28 mouse cellular contexts compared by ENCODE assay signal in the genomic region with DNA sequence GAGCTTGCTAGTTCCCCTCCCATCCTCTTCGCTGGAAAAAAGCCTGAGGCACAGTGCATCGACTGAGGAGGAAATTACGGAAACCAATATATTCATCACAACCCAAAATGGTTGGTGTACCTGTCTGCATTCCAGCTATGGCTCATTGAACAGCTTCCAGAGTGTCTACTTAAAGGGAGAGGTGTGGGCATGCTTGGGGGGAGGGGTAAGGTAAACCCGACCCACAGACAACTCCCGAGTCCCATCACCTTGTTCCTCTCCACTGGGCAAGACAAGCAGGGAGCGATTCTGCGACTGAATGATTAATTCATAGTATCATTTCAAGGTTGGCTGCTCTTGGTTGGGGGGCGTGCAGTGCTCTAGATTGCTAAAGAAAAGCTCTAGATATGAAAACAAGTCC.
"Had no signal": no experiment of that assay in that cellular context is flagged by ENCODE, and none has a peak within 500 bp of the region (broad histone marks: within the 10 kb centered on the region; RNA-seq: fewer than 3 reads in every experiment).

No protein-coding gene starts in this region.

- H3K27me3 ChIP-seq: heart, embryonic 13.5 days; heart, embryonic 15.5 days; hindbrain, embryonic 12.5 days; intestine, embryonic 15.5 days; limb, embryonic 12.5 days; liver, embryonic 13.5 days; liver, embryonic 15.5 days had no signal

- H3K36me3 ChIP-seq: heart, embryonic 13.5 days; heart, embryonic 15.5 days; hindbrain, embryonic 10.5 days; hindbrain, embryonic 12.5 days; intestine, embryonic 15.5 days; limb, embryonic 10.5 days; limb, embryonic 12.5 days; liver, embryonic 13.5 days; liver, embryonic 15.5 days had no signal

- H3K4me1 ChIP-seq: heart, embryonic 15.5 days; hindbrain, embryonic 10.5 days; hindbrain, embryonic 12.5 days; intestine, embryonic 15.5 days; liver, embryonic 13.5 days; liver, embryonic 15.5 days had no signal

- H3K27ac ChIP-seq: gastrocnemius, adult 2 months; heart, adult 2 months; heart, embryonic 13.5 days; heart, embryonic 15.5 days; hindbrain, embryonic 10.5 days; hindbrain, embryonic 12.5 days; hindbrain, embryonic 14.5 days; intestine, embryonic 15.5 days; layer of hippocampus, adult 2 months; left cerebral cortex, adult 2 months; limb, embryonic 10.5 days; limb, embryonic 12.5 days; liver, embryonic 13.5 days; liver, embryonic 15.5 days had no signal

- DNase-seq: gastrocnemius, adult 2 months; gastrocnemius, postnatal 10 days; gastrocnemius, postnatal 25 days; heart, adult 2 months; heart, postnatal 14 days; heart, postnatal 36 days; kidney, adult 18-20 months; kidney, adult 9 months; kidney, postnatal 14 days; kidney, postnatal 36 days; liver; liver, embryonic 13.5 days had no signal

- H3K9me3 ChIP-seq: heart, embryonic 13.5 days; heart, embryonic 15.5 days; hindbrain, embryonic 10.5 days; hindbrain, embryonic 12.5 days; intestine, embryonic 15.5 days; limb, embryonic 10.5 days; limb, embryonic 12.5 days; liver, embryonic 13.5 days; liver, embryonic 15.5 days had no signal

- H3K4me3 ChIP-seq: gastrocnemius, adult 2 months; heart, adult 2 months; heart, embryonic 13.5 days; heart, embryonic 15.5 days; hindbrain, embryonic 10.5 days; hindbrain, embryonic 12.5 days; intestine, embryonic 15.5 days; layer of hippocampus, adult 2 months; left cerebral cortex, adult 2 months; limb, embryonic 10.5 days; limb, embryonic 12.5 days; liver, embryonic 13.5 days; liver, embryonic 15.5 days had no signal

- ATAC-seq: forebrain, embryonic 16.5 days; hindbrain, embryonic 16.5 days; inflammation-experienced regulatory T-cells, adult 6 months; intestine, embryonic 15.5 days; intestine, postnatal 0 days had no signal

- H3K4me2 ChIP-seq: heart, embryonic 15.5 days; hindbrain, embryonic 12.5 days; hindbrain, embryonic 14.5 days; intestine, embryonic 15.5 days; limb, embryonic 12.5 days; liver, embryonic 11.5 days; liver, embryonic 13.5 days; liver, embryonic 15.5 days had no signal

- H3K9ac ChIP-seq: heart, embryonic 13.5 days; heart, embryonic 15.5 days; hindbrain, embryonic 12.5 days; hindbrain, embryonic 14.5 days; intestine, embryonic 15.5 days; limb, embryonic 12.5 days; liver, embryonic 13.5 days; liver, embryonic 15.5 days had no signal
